Mouse (Mus musculus) CH12.LX (cell line): Measurements from ENCODE around the gene Rassf2. TPM values are rescaled to one million over a fixed set of nuclear protein-coding genes. Genes with fewer than 3 reads are reported as not detected.

Experiments
- DNase-seq: peaks from one replicate; pipeline ENCODE4 v3.0.0-alpha.2; 2013; ENCODE audit errors: extremely low read depth
- H3K27ac ChIP-seq: 2 replicates; pipeline ENCODE4 v1.5.1; 2012; ENCODE audit warnings: low read depth, mild to moderate bottlenecking, control low read depth, moderate library complexity; ENCODE audit not compliant: insufficient read depth
- H3K27me3 ChIP-seq: replicated peaks from 2 replicates; pipeline ENCODE3; 2012; ENCODE audit warnings: inconsistent platforms
- H3K36me3 ChIP-seq, 2 experiments: replicated peaks in 1 of 2; 2 replicates each; pipeline versions ENCODE3 to v1.6.1; 2012; ENCODE audit warnings: inconsistent platforms in 1 of 2, low read length in 1 of 2, mild to moderate bottlenecking in 1 of 2, mixed read lengths in 1 of 2, moderate library complexity in 1 of 2; ENCODE audit not compliant: control insufficient read depth in 1 of 2, insufficient read depth in 1 of 2
- H3K4me1 ChIP-seq, 2 experiments: 2 replicates each; pipeline ENCODE4 v1.6.1; 2012; ENCODE audit warnings: inconsistent platforms in 1 of 2, moderate library complexity in 1 of 2; ENCODE audit not compliant: insufficient read depth in 2 of 2, control insufficient read depth in 1 of 2
- H3K4me2 ChIP-seq: 2 replicates; pipeline ENCODE4 v1.6.1; 2012; ENCODE audit warnings: low read depth, mild to moderate bottlenecking, control low read depth; ENCODE audit not compliant: poor library complexity, insufficient read depth, severe bottlenecking
- H3K4me3 ChIP-seq, 3 experiments: fragments of 150-350 bp in 1 of 3; sonication (generic) in 1 of 3; replicated peaks in 1 of 3; 2 replicates each; pipeline versions ENCODE3 to v1.5.1; 2011 to 2012; ENCODE audit warnings: low read depth in 2 of 3, low read length in 2 of 3, mild to moderate bottlenecking in 2 of 3, moderate library complexity in 2 of 3, control low read depth in 1 of 3, improper control_type of control experiment in 1 of 3, inconsistent platforms in 1 of 3, mixed read lengths in 1 of 3; ENCODE audit not compliant: poor library complexity in 1 of 3
- H3K79me2 ChIP-seq: replicated peaks from 2 replicates; pipeline ENCODE4 v1.6.1; 2012; ENCODE audit warnings: mild to moderate bottlenecking, moderate library complexity; ENCODE audit not compliant: control insufficient read depth, poor library complexity, insufficient read depth, severe bottlenecking; ENCODE audit errors: extremely low read depth
- H3K9ac ChIP-seq: 2 replicates; pipeline ENCODE4 v1.6.1; 2012; ENCODE audit warnings: low read depth, mild to moderate bottlenecking, control low read depth, moderate library complexity; ENCODE audit not compliant: insufficient read depth
- H3K9me3 ChIP-seq: replicated peaks from 2 replicates; pipeline ENCODE3; 2012; ENCODE audit warnings: low read length, inconsistent platforms, mixed read lengths
- BHLHE40 ChIP-seq: IDR thresholded peaks from 2 replicates; pipeline ENCODE4 v1.6.1; 2011; ENCODE audit warnings: mild to moderate bottlenecking, low read depth, low read length, improper control_type of control experiment
- CHD1 ChIP-seq: IDR thresholded peaks from 2 replicates; pipeline ENCODE4 v1.6.1; 2012; ENCODE audit warnings: low read depth, low read length, improper control_type of control experiment, inconsistent platforms
- E2F4 ChIP-seq: IDR thresholded peaks from 2 replicates; pipeline ENCODE4 v1.6.1; 2011; ENCODE audit warnings: low read depth, low read length, improper control_type of control experiment; ENCODE audit not compliant: insufficient replicate concordance
- EP300 ChIP-seq: IDR thresholded peaks from 2 replicates; pipeline ENCODE4 v1.6.1; 2011; ENCODE audit warnings: low read length, improper control_type of control experiment
- IRF4 ChIP-seq: IDR thresholded peaks from 2 replicates; pipeline ENCODE4 v1.6.1; 2014; ENCODE audit warnings: low read depth, mild to moderate bottlenecking, inconsistent platforms, low read length, improper control_type of control experiment
- JUND ChIP-seq: conservative IDR thresholded peaks from 2 replicates; pipeline ENCODE4 v1.6.1; 2011; ENCODE audit warnings: low read depth, low read length, improper control_type of control experiment
- MAFK ChIP-seq: IDR thresholded peaks from 2 replicates; pipeline ENCODE4 v1.6.1; 2011; ENCODE audit warnings: low read length, improper control_type of control experiment; ENCODE audit not compliant: insufficient replicate concordance
- MAX ChIP-seq: IDR thresholded peaks from 2 replicates; pipeline ENCODE4 v1.6.1; 2011; ENCODE audit warnings: low read length, improper control_type of control experiment
- MEF2A ChIP-seq: IDR thresholded peaks from 2 replicates; pipeline ENCODE4 v1.6.1; 2014; ENCODE audit warnings: low read depth, mild to moderate bottlenecking, inconsistent platforms, low read length, improper control_type of control experiment, borderline replicate concordance
- MXI1 ChIP-seq: IDR thresholded peaks from 2 replicates; pipeline ENCODE4 v1.6.1; 2011; ENCODE audit warnings: mild to moderate bottlenecking, low read depth, low read length, improper control_type of control experiment
- MYC ChIP-seq: IDR thresholded peaks from 2 replicates; pipeline ENCODE4 v1.6.1; 2011; ENCODE audit warnings: low read depth, mild to moderate bottlenecking, improper control_type of control experiment, low read length
- NELFE ChIP-seq: IDR thresholded peaks from 2 replicates; pipeline ENCODE4 v1.6.1; 2011; ENCODE audit warnings: low read depth, low read length, improper control_type of control experiment
- NRF1 ChIP-seq: IDR thresholded peaks from 2 replicates; pipeline ENCODE4 v1.6.1; 2014; ENCODE audit warnings: low read depth, mild to moderate bottlenecking, inconsistent platforms, low read length, improper control_type of control experiment, moderate library complexity
- POLR2A ChIP-seq: IDR thresholded peaks from 2 replicates; pipeline ENCODE4 v1.6.1; 2011; ENCODE audit warnings: low read depth, mild to moderate bottlenecking, improper control_type of control experiment, low read length
- POLR2AphosphoS2 ChIP-seq: IDR thresholded peaks from 2 replicates; pipeline ENCODE4 v1.6.1; 2011; ENCODE audit warnings: low read depth, low read length, improper control_type of control experiment
- SMC3 ChIP-seq: IDR thresholded peaks from 2 replicates; pipeline ENCODE4 v1.6.1; 2011; ENCODE audit warnings: low read depth, low read length, improper control_type of control experiment
- TBP ChIP-seq: conservative IDR thresholded peaks from 2 replicates; pipeline ENCODE4 v1.6.1; 2011; ENCODE audit warnings: low read depth, low read length, improper control_type of control experiment
- USF1 ChIP-seq: IDR thresholded peaks from 2 replicates; pipeline ENCODE4 v1.6.1; 2014; ENCODE audit warnings: low read depth, mild to moderate bottlenecking, inconsistent platforms, low read length, improper control_type of control experiment
- ZC3H11A ChIP-seq: IDR thresholded peaks from 2 replicates; pipeline ENCODE4 v1.6.1; 2012; ENCODE audit warnings: low read depth, mild to moderate bottlenecking, inconsistent platforms, low read length, improper control_type of control experiment
- ZMIZ1 ChIP-seq: IDR thresholded peaks from 2 replicates; pipeline ENCODE4 v1.6.1; 2012; ENCODE audit warnings: low read depth, mild to moderate bottlenecking, inconsistent platforms, low read length, improper control_type of control experiment
- ZNF384 ChIP-seq: IDR thresholded peaks from 2 replicates; pipeline ENCODE4 v1.6.1; 2012; ENCODE audit warnings: low read depth, low read length, improper control_type of control experiment, inconsistent platforms
- dilution Hi-C: fragments of 300-500 bp; cut with MboI; formaldehyde crosslinking; loops from 2 replicates; pipeline ENCODE4 v1.14.3; 2020; ENCODE audit warnings: low sequenced_read_pairs; ENCODE audit not compliant: extremely low pct_unique_long_range_greater_than_20kb, extremely low pct_ligation_motif_present
- in situ Hi-C: fragments of 300-500 bp; cut with MboI; formaldehyde crosslinking; loops from 3 replicates; pipeline ENCODE4 v1.14.3; 2019; ENCODE audit warnings: low sequenced_read_pairs, low pct_ligation_motif_present, low pct_unique_long_range_greater_than_20kb, mixed read lengths
- polyA plus RNA-seq: library from polyadenylated mRNA; unstranded; fragments of >175 nt; gene quantifications from 2 replicates; pipeline ENCODE4 v1.2.1, GENCODE M21; 2012; ENCODE audit warnings: low read depth; ENCODE audit not compliant: insufficient read length
- total RNA-seq, 2 experiments: library from RNA; depleted of rRNA; stranded (reverse); fragments of 300-350 nt in 1 of 2; fragments of >200 nt in 1 of 2; gene quantifications; 2 replicates each; pipeline ENCODE4 v1.2.3; 2012 to 2014

The Rassf2 gene
- total and polyA plus RNA-seq, 3 experiments, result 33.8 to 61.5 (median 45.3) TPM

DNA sequence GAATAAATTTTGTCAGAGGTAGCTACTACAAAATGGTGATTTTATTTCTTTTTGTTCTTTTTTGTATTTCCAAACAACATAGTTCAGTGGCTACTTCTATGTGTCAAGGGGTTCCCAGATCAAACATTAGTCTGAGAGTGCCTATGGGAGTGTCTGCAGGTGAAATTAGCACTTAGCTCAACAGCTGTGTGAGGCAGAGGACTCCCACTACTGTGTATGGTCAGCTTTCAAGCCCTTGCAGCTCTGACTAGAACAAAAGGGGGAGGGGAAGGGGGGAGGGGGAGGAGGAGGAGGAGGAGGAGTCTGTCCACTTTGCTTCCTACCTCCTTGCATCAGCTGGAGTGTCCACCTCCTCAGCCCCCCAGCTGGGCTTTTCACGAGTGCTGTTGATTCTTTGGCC, 85.7 kb downstream of the Rassf2 start:
- no peak overlapping the region for H3K9ac ChIP-seq
- DNase-seq, result no peak
- no peaks in the 10 kb centered on the region for H3K36me3 ChIP-seq
- dilution Hi-C loops (no loop called here), in situ Hi-C loops (loop anchor here (25.0 kb wide), 1 partner anchor 407 kb away; no protein-coding TSS in a partner anchor)
- H3K27me3 ChIP-seq, result no peaks in the 10 kb centered on the region
- peaks cover 0 to 11% of the 10 kb centered on the region in 2 experiments; a peak in 2 of 4 replicates for H3K4me1 ChIP-seq
- TF ChIP-seq SMC3 (no peak), MEF2A (no peak), E2F4 (no peak), POLR2AphosphoS2 (no peak), NELFE (no peak), MYC (no peak), ZC3H11A (no peak)
- H3K9me3 ChIP-seq, result no peaks in the 10 kb centered on the region
- H3K4me3 ChIP-seq, result no peak overlapping the region
- no peak overlapping the region for H3K27ac ChIP-seq
- H3K79me2 ChIP-seq, result no peaks in the 10 kb centered on the region
- H3K4me2 ChIP-seq, result no peak overlapping the region

DNA sequence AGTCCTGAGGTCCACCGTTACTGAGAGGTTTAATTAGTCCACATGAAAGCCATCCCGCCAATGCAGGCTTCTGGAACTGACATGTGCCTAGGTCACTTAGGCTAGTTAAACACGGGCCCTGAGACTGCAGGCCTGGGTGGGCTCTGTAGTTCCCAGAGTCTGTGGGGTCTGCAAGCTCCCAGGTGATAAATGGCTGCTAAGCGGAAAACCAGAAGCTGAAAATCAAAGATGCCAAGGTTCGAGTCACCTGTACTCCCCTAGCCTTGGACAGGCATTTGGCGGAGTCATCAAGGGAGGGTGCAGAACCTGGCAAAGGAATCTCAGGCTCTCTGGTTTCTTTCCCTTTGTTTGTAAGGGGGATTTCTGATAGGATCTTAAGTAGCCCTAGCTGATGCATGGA, 88.6 kb downstream of the Rassf2 start:
- dilution Hi-C loops (no loop called here), in situ Hi-C loops (loop anchor here (25.0 kb wide), 1 partner anchor 404 kb away; no protein-coding TSS in a partner anchor)
- no peak overlapping the region for H3K4me2 ChIP-seq
- no peaks in the 10 kb centered on the region for H3K79me2 ChIP-seq
- no peak overlapping the region for H3K4me3 ChIP-seq
- H3K36me3 ChIP-seq, result peaks cover 3 to 5% of the 10 kb centered on the region in 2 experiments
- no peak for DNase-seq
- TF ChIP-seq EP300 (no peak), TBP (no peak), IRF4 (no peak), MXI1 (no peak), BHLHE40 (no peak), POLR2A (no peak), CHD1 (no peak), MAX (no peak), ZMIZ1 (no peak), MEF2A (no peak), NRF1 (no peak), POLR2AphosphoS2 (no peak), SMC3 (no peak), ZNF384 (no peak), JUND (no peak), MAFK (no peak), MYC (no peak), USF1 (no peak), ZC3H11A (no peak)
- H3K27me3 ChIP-seq, result no peaks in the 10 kb centered on the region
- H3K27ac ChIP-seq, result no peak overlapping the region
- H3K9me3 ChIP-seq, result no peaks in the 10 kb centered on the region
- H3K9ac ChIP-seq, result no peak overlapping the region
- H3K4me1 ChIP-seq, result peaks cover 2 to 16% of the 10 kb centered on the region in 2 experiments; a peak in 2 of 4 replicates
